Mouse (Mus musculus) testis, adult 2 months (tissue): ENCODE data around the gene Specc1. TPM values are rescaled to one million over a fixed set of nuclear protein-coding genes. Genes with fewer than 3 reads are reported as not detected.

Experiments
- H3K27ac ChIP-seq: fragments of 200-500 bp; 2 replicates; pipeline ENCODE4 v1.5.1; 2012; ENCODE audit warnings: low read depth, low read length; ENCODE audit not compliant: control insufficient read depth, insufficient read depth
- H3K27me3 ChIP-seq: fragments of 200-500 bp; 2 replicates; pipeline ENCODE4 v1.6.1; 2012; ENCODE audit warnings: mild to moderate bottlenecking, low read length, moderate library complexity; ENCODE audit not compliant: control insufficient read depth, insufficient read depth
- H3K36me3 ChIP-seq: fragments of 200-500 bp; 2 replicates; pipeline ENCODE4 v1.6.1; 2012; ENCODE audit warnings: mild to moderate bottlenecking, low read length; ENCODE audit not compliant: control insufficient read depth, insufficient read depth
- H3K4me1 ChIP-seq: fragments of 200-500 bp; 2 replicates; pipeline ENCODE4 v1.6.1; 2012; ENCODE audit warnings: low read length; ENCODE audit not compliant: control insufficient read depth, insufficient read depth
- H3K4me3 ChIP-seq: fragments of 200-500 bp; 2 replicates; pipeline ENCODE4 v1.5.1; 2012; ENCODE audit warnings: low read depth, mild to moderate bottlenecking, low read length, moderate library complexity, mixed read lengths; ENCODE audit not compliant: control insufficient read depth
- CTCF ChIP-seq: fragments of 200-500 bp; IDR thresholded peaks from 2 replicates; pipeline ENCODE4 v1.5.1; 2012; ENCODE audit warnings: low read depth, mild to moderate bottlenecking, inconsistent platforms, low read length, moderate library complexity; ENCODE audit not compliant: control insufficient read depth, insufficient read depth, insufficient replicate concordance
- POLR2A ChIP-seq: fragments of 200-500 bp; IDR thresholded peaks from 2 replicates; pipeline ENCODE4 v1.6.1; 2012; ENCODE audit warnings: low read depth, mild to moderate bottlenecking, inconsistent platforms, low read length, moderate library complexity; ENCODE audit not compliant: control insufficient read depth
- polyA plus RNA-seq: library from polyadenylated mRNA; depleted of rRNA; stranded (reverse); fragments of >200 nt; gene quantifications from 2 replicates; pipeline ENCODE4 v1.2.3, GENCODE M21; 2012

The Specc1 gene
- polyA plus RNA-seq, 1 experiment, result 10.0 TPM

GRCm38 (mm10) chr11:62065655-62066054 lies 109.1 kb downstream of the Specc1 start:
- no peaks in the 10 kb centered on the region for H3K36me3 ChIP-seq
- H3K27ac ChIP-seq, result no peak overlapping the region
- no peak overlapping the region for H3K4me3 ChIP-seq
- TF ChIP-seq POLR2A (no peak), CTCF (no peak)
- H3K27me3 ChIP-seq, result no peaks in the 10 kb centered on the region
- no peaks in the 10 kb centered on the region for H3K4me1 ChIP-seq

GRCm38 (mm10) chr11:62069554-62069953 lies 113.0 kb downstream of the Specc1 start:
- TF ChIP-seq POLR2A (no peak), CTCF (no peak)
- no peaks in the 10 kb centered on the region for H3K4me1 ChIP-seq
- H3K27me3 ChIP-seq, result no peaks in the 10 kb centered on the region
- H3K4me3 ChIP-seq, result no peak overlapping the region
- H3K36me3 ChIP-seq, result no peaks in the 10 kb centered on the region
- no peak overlapping the region for H3K27ac ChIP-seq

GRCm38 (mm10) chr11:62070206-62070605 lies 113.6 kb downstream of the Specc1 start:
- no peak overlapping the region for H3K4me3 ChIP-seq
- H3K36me3 ChIP-seq, result no peaks in the 10 kb centered on the region
- no peaks in the 10 kb centered on the region for H3K27me3 ChIP-seq
- no peak for TF ChIP-seq CTCF
- TF ChIP-seq POLR2A, result no peak
- H3K27ac ChIP-seq, result no peak overlapping the region
- H3K4me1 ChIP-seq, result no peaks in the 10 kb centered on the region

GRCm38 (mm10) chr11:62072406-62072805 lies 115.8 kb downstream of the Specc1 start:
- Histone ChIP-seq H3K27me3 (no peaks in the 10 kb centered on the region), H3K27ac (no peak overlapping the region), H3K4me3 (no peak overlapping the region), H3K4me1 (no peaks in the 10 kb centered on the region; the same call in none of the 2 replicates), H3K36me3 (no peaks in the 10 kb centered on the region)
- no peak for TF ChIP-seq POLR2A
- no peak for TF ChIP-seq CTCF

GRCm38 (mm10) chr11:62073575-62074140 lies 117.1 kb downstream of the Specc1 start:
- Histone ChIP-seq H3K4me3 (no peak overlapping the region), H3K36me3 (no peaks in the 10 kb centered on the region), H3K27me3 (no peaks in the 10 kb centered on the region), H3K4me1 (peaks cover 2% of the 10 kb centered on the region), H3K27ac (no peak overlapping the region)
- TF ChIP-seq POLR2A, result no peak
- no peak for TF ChIP-seq CTCF

- no peaks in the 10 kb centered on the region for H3K36me3 ChIP-seq
- H3K4me3 ChIP-seq, result no peak overlapping the region
- no peaks in the 10 kb centered on the region for H3K27me3 ChIP-seq
- peaks cover 2% of the 10 kb centered on the region for H3K4me1 ChIP-seq
- H3K27ac ChIP-seq, result no peak overlapping the region
- TF ChIP-seq CTCF (no peak), POLR2A (no peak)
Observed at GRCm38 (mm10) chr11:62074578-62074977, 118.0 kb downstream of the Specc1 start.

GRCm38 (mm10) chr11:62075071-62075470 lies 118.5 kb downstream of the Specc1 start:
- no peaks in the 10 kb centered on the region for H3K36me3 ChIP-seq
- peaks cover 2% of the 10 kb centered on the region for H3K4me1 ChIP-seq
- no peak for TF ChIP-seq POLR2A
- H3K27ac ChIP-seq, result no peak overlapping the region
- H3K27me3 ChIP-seq, result no peaks in the 10 kb centered on the region
- H3K4me3 ChIP-seq, result no peak overlapping the region

GRCm38 (mm10) chr11:62075551-62075950 lies 119.0 kb downstream of the Specc1 start:
- Histone ChIP-seq H3K4me3 (no peak overlapping the region), H3K4me1 (peaks cover 2% of the 10 kb centered on the region), H3K27ac (no peak overlapping the region), H3K36me3 (no peaks in the 10 kb centered on the region), H3K27me3 (no peaks in the 10 kb centered on the region)
- TF ChIP-seq CTCF (no peak), POLR2A (no peak)
